Mouse (Mus musculus): Measurements from ENCODE around the gene Gdi2.

DNA sequence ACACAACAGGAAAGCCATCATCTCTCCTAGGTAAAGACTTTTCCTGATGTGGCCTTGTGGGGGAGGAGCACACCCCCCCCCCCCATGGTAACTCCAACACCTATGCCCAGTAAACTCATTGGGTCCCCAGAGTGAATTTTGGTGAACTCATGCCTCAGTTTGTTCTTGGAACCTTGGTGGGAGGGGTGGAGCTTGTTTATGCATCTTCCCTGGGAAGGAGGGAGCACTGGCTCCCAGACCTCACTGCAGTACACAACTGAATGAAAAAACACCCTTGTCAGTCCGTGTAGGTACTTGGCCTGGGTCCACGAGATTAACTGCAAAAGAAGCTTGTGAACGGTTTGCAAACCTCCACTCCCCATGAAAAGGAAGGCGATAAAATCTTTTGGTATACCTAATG, 5.4 kb upstream of the Gdi2 start:
- TF ChIP-seq POLR2A (IDR thresholded peaks at IDR 0.05; ENCODE audit: insufficient read length, low read depth): no peak
- TF ChIP-seq MAX (IDR thresholded peaks at IDR 0.05; ENCODE audit: low read depth): no peak
- TF ChIP-seq POLR2AphosphoS2 (IDR thresholded peaks at IDR 0.05; ENCODE audit: insufficient read length, low read depth): no peak
- TF ChIP-seq TCF3 (IDR thresholded peaks at IDR 0.05; ENCODE audit: insufficient read length, low read depth): no peak
- TF ChIP-seq USF1 (IDR thresholded peaks at IDR 0.05; ENCODE audit: low read depth): no peak
- TF ChIP-seq E2F4 (IDR thresholded peaks at IDR 0.05; ENCODE audit: insufficient read depth): no peak
- no peak for TF ChIP-seq SRF (IDR thresholded peaks at IDR 0.05; ENCODE audit: control insufficient read depth, insufficient read length, low read depth)
- no peak for TF ChIP-seq MYOG (IDR thresholded peaks at IDR 0.05; ENCODE audit: control insufficient read depth in 1 of 3, insufficient read depth in 1 of 3, insufficient read length in 2 of 3, low read depth in 2 of 3)
- TF ChIP-seq CEBPB (IDR thresholded peaks at IDR 0.05; ENCODE audit: insufficient read depth, poor library complexity, severe bottlenecking): no peak

All from myocyte (in vitro differentiated cells).